7 mouse cellular contexts compared by ENCODE assay signal in the genomic region with DNA sequence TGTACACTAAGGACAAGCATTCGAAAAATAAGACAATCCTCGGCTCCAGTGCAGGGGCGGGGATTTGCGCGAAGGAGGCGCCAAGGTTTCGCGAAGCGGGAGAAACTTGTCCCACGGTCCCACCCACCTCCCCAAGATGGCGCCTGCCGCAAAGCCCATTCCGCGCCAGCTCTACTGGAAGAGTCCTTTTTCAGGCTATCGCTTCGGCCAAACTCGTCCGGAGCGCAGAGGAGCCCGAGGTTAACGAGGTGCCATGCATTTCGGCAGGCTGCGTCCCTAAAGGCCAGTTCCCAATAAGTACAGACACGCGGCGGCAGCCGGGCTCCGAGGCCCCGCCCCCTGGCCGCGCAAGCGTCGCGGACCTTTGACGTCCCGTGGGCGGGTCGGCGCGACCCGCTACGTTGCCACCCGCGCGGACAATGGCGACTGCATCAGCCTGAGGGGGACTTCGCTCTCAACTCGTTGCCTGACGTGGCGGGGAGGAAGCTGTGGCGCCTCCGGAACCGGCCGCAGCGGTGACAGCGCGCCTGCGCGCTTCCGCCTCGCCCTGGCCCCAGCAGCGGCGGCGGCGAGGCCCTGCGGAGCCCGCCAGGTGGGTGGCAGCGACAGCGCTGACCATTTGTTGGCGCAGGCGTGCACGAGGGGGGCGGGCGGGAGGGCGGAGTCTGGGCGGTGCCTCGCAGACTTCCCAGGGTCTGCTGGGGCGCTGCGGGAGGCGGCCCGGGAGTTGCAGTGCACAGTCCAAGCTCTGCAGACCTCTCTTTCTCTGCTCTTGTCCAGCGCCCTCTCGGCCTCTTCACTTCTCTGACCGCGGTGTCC. TPM values are rescaled to one million over a fixed set of nuclear protein-coding genes. Genes with fewer than 3 reads are reported as not detected.
DNase-seq lines count a peak whose midpoint lies in the region; ATAC-seq and TF ChIP-seq lines count a peak whose summit lies in the region.

A gene (plus strand): TSS at position 410 of the 819 bp plus-strand sequence.

- no peaks in the 10 kb centered on the region for H3K9me3 ChIP-seq in embryonic facial prominence, embryonic 12.5 days
- H3K9me3 ChIP-seq in limb, embryonic 12.5 days = no peaks in the 10 kb centered on the region
- no peaks in the 10 kb centered on the region for H3K9me3 ChIP-seq in midbrain, embryonic 15.5 days

- TF ChIP-seq CTCF in spleen, adult 2 months (IDR thresholded peaks at IDR 0.05; ENCODE audit: extremely low read depth, insufficient read depth, insufficient read length, insufficient replicate concordance) = no peak

- peak within 1 kb of the TSS; percentile 93 for H3K27ac ChIP-seq in embryonic facial prominence, embryonic 12.5 days
- peak within 1 kb of the TSS; percentile 95 for H3K27ac ChIP-seq in limb, embryonic 12.5 days
- H3K27ac ChIP-seq in midbrain, embryonic 15.5 days = peak within 1 kb of the TSS; percentile 97
- peak within 1 kb of the TSS; percentile 97 for H3K27ac ChIP-seq in spleen, adult 2 months (ENCODE audit: insufficient read depth, low read length)

- H3K27me3 ChIP-seq in embryonic facial prominence, embryonic 12.5 days = no peaks in the 10 kb centered on the region
- 0 out of 2 replicates have a peak, but pooled peaks cover 3% of the 10 kb centered on the region for H3K27me3 ChIP-seq in limb, embryonic 12.5 days
- H3K27me3 ChIP-seq in midbrain, embryonic 15.5 days (replicated peaks) = no peaks in the 10 kb centered on the region
- no peaks in the 10 kb centered on the region for H3K27me3 ChIP-seq in spleen, adult 2 months (ENCODE audit: control insufficient read depth, insufficient read depth, low read length)

- H3K4me3 ChIP-seq in embryonic facial prominence, embryonic 12.5 days = peak within 1 kb of the TSS; percentile 53
- H3K4me3 ChIP-seq in limb, embryonic 12.5 days (replicated peaks) = peak within 1 kb of the TSS; percentile 51
- peak within 1 kb of the TSS; percentile 64 for H3K4me3 ChIP-seq in midbrain, embryonic 15.5 days
- peak within 1 kb of the TSS; percentile 99 for H3K4me3 ChIP-seq in spleen, adult 2 months (ENCODE audit: extremely low read depth, insufficient read depth, insufficient read length)

- peak; percentile 76 for DNase-seq in adrenal gland, postnatal 25 days
- peak; percentile 98 for DNase-seq in heart, adult 11 months
- peak; percentile 88 for DNase-seq in kidney, adult 18-20 months
- DNase-seq in spleen, adult 2 months (ENCODE audit: low read depth in 1 of 2, low spot score in 2 of 2) = peak; percentile 63 to 64

- WGBS in embryonic facial prominence, embryonic 12.5 days = 26% methylated on average over 80 of the region's 85 CpGs
- WGBS in limb, embryonic 12.5 days = 18% methylated on average over 84 of the region's 85 CpGs
- 24% methylated on average over 73 of the region's 85 CpGs for WGBS in midbrain, embryonic 15.5 days
- WGBS in spleen, adult 2 months = 30% methylated on average over 85 of the region's 85 CpGs

- H3K4me2 ChIP-seq in embryonic facial prominence, embryonic 12.5 days (replicated peaks) = peak within 1 kb of the TSS; percentile 53
- peak within 1 kb of the TSS; percentile 57 for H3K4me2 ChIP-seq in limb, embryonic 12.5 days
- H3K4me2 ChIP-seq in midbrain, embryonic 15.5 days = peak within 1 kb of the TSS; percentile 60

- no peak for TF ChIP-seq POLR2A in spleen, adult 2 months (IDR thresholded peaks at IDR 0.05; ENCODE audit: low read depth, low read length)

- no peaks in the 10 kb centered on the region for H3K36me3 ChIP-seq in embryonic facial prominence, embryonic 12.5 days
- H3K36me3 ChIP-seq in limb, embryonic 12.5 days = peaks cover 16% of the 10 kb centered on the region; the same call in 1 of the 2 replicates
- H3K36me3 ChIP-seq in midbrain, embryonic 15.5 days (replicated peaks) = no peaks in the 10 kb centered on the region; the same call in 1 of the 2 replicates
- H3K36me3 ChIP-seq in spleen, adult 2 months (ENCODE audit: control insufficient read depth, insufficient read depth, low read length) = peaks cover 3% of the 10 kb centered on the region; the same call in 1 of the 2 replicates

- no peaks in the 10 kb centered on the region for H3K4me1 ChIP-seq in embryonic facial prominence, embryonic 12.5 days
- 0 out of 2 replicates have a peak, but pooled peaks cover 3% of the 10 kb centered on the region for H3K4me1 ChIP-seq in limb, embryonic 12.5 days (replicated peaks)
- no peaks in the 10 kb centered on the region for H3K4me1 ChIP-seq in midbrain, embryonic 15.5 days
- H3K4me1 ChIP-seq in spleen, adult 2 months (ENCODE audit: control insufficient read depth, insufficient read depth, insufficient read length) = no peaks in the 10 kb centered on the region

- peak; percentile 97 for ATAC-seq in embryonic facial prominence, embryonic 12.5 days (ENCODE audit: insufficient number of reproducible peaks, insufficient read depth, low FRiP score, low TSS enrichment)
- ATAC-seq in limb, embryonic 12.5 days (ENCODE audit: insufficient number of reproducible peaks, insufficient read depth, low FRiP score, low TSS enrichment, low read depth) = peak; percentile 97
- peak; percentile 96 for ATAC-seq in midbrain, embryonic 15.5 days (replicated peaks)

- peak within 1 kb of the TSS; percentile 63 for H3K9ac ChIP-seq in embryonic facial prominence, embryonic 12.5 days
- H3K9ac ChIP-seq in limb, embryonic 12.5 days (replicated peaks) = peak within 1 kb of the TSS; percentile 64
- peak within 1 kb of the TSS; percentile 62 for H3K9ac ChIP-seq in midbrain, embryonic 15.5 days

RNA-seq across cellular contexts. Expression of the gene that starts here (rescaled TPM):
- total RNA-seq in adrenal gland, postnatal 25 days (2021) = 47.7 and 50.1 TPM in 2 replicates
- 85.1 and 93.0 TPM in 2 replicates for polyA plus RNA-seq in embryonic facial prominence, embryonic 12.5 days (2016; fragmentation: Nextera tagmentation; extraction: Ambion mirVana)
- 86.9 and 92.3 TPM in 2 replicates for polyA plus RNA-seq in limb, embryonic 12.5 days (2016; fragmentation: Nextera tagmentation; extraction: Ambion mirVana)
- polyA plus RNA-seq in midbrain, embryonic 15.5 days (2015; fragmentation: Nextera tagmentation; extraction: Ambion mirVana) = 93.8 and 95.4 TPM in 2 replicates
- 7.5 and 11.2 TPM in 2 replicates for polyA plus RNA-seq in spleen, adult 2 months (2012; rRNA removed)

Comparison
In these comparisons a context has a peak if more than half of its experiments do, and no peak if none do; other contexts are left out.
1. Peak in every context shown above with its lines: DNase-seq, ATAC-seq, H3K4me3 ChIP-seq and H3K27ac ChIP-seq.